Mouse (Mus musculus) forebrain, embryonic 14.5 days (tissue): ENCODE results near the gene Nyap1. TPM values are rescaled to one million over a fixed set of nuclear protein-coding genes. Genes with fewer than 3 reads are reported as not detected.
"Not testable (repeated sequence)": the region's sequence is repeated elsewhere in the genome, so short reads cannot be mapped to it uniquely, and the experiment has no call there.

Experiments
- ATAC-seq: fragments of 200-750 bp; cut with Nextera tagmentation; 2 replicates; pipeline ENCODE4 v1.8.0; 2017; ENCODE audit warnings: mild to moderate bottlenecking, moderate library complexity
- DNase-seq: peaks from one replicate; pipeline ENCODE4 v3.0.0-alpha.2; 2015; ENCODE audit warnings: low spot score
- H3K27ac ChIP-seq: fragments of 300-500 bp; sonication (generic); 2 replicates; pipeline ENCODE4 v1.5.1; 2014; ENCODE audit warnings: low read depth, mild to moderate bottlenecking, control low read depth, low read length, moderate library complexity
- H3K27me3 ChIP-seq: fragments of 300-500 bp; sonication (generic); replicated peaks from 2 replicates; pipeline ENCODE4 v1.6.1; 2014; ENCODE audit warnings: low read length, control low read depth, mixed read lengths; ENCODE audit not compliant: control insufficient read depth, insufficient read depth
- H3K36me3 ChIP-seq: fragments of 300-500 bp; sonication (generic); 2 replicates; pipeline ENCODE4 v1.6.1; 2014; ENCODE audit warnings: low read length, control low read depth; ENCODE audit not compliant: control insufficient read depth, insufficient read depth
- H3K4me1 ChIP-seq: fragments of 300-500 bp; sonication (generic); 2 replicates; pipeline ENCODE4 v1.6.1; 2014; ENCODE audit warnings: antibody characterized with exemption, low read length, control low read depth; ENCODE audit not compliant: control insufficient read depth, insufficient read depth
- H3K4me2 ChIP-seq: fragments of 300-500 bp; sonication (generic); 2 replicates; pipeline ENCODE4 v1.6.1; 2014; ENCODE audit warnings: mild to moderate bottlenecking, control low read depth, low read length
- H3K4me3 ChIP-seq: fragments of 300-500 bp; sonication (generic); 2 replicates; pipeline ENCODE4 v1.5.1; 2014; ENCODE audit warnings: low read depth, low read length, control low read depth
- H3K9ac ChIP-seq: fragments of 300-500 bp; sonication (generic); 2 replicates; pipeline ENCODE4 v1.6.1; 2014; ENCODE audit warnings: mild to moderate bottlenecking, low read length, control low read depth, moderate library complexity
- H3K9me3 ChIP-seq: fragments of 300-500 bp; sonication (generic); replicated peaks from 2 replicates; pipeline ENCODE4 v1.6.1; 2016; ENCODE audit warnings: low read length, control low read depth, mixed read lengths; ENCODE audit not compliant: control insufficient read depth
- whole genome bisulfite sequencing: fragments of 180-500 bp; shearing (Covaris S2); extraction: QIAGEN DNeasy Blood & Tissue Kit; methylation state at CpG from one replicate; pipeline ENCODE4 v1.1.7; 2014; 5-methylcytosine and 5-hydroxymethylcytosine counted together
- polyA plus RNA-seq: library from polyadenylated mRNA; unstranded; fragments of >200 nt; fragmentation: Nextera tagmentation; extraction: Ambion mirVana; gene quantifications from 2 replicates; pipeline ENCODE4 v1.2.1, GENCODE M21; 2014

Gene Nyap1
- polyA plus RNA-seq, 1 experiment from 2014 or later: 13.8 TPM

GRCm38 (mm10) chr5:137756882-137757661 is 15.7 kb upstream of the Nyap1 start:
- H3K36me3 ChIP-seq: peaks cover 37% of the 10 kb centered on the region
- DNase-seq: peak; percentile 93
- peak overlapping the region; percentile 58; the same call in 1 of the 2 replicates for H3K27ac ChIP-seq

GRCm38 (mm10) chr5:137756106-137756505 is 14.7 kb upstream of the Nyap1 start:
- peaks cover 47% of the 10 kb centered on the region for H3K36me3 ChIP-seq
- H3K4me2 ChIP-seq: no peak overlapping the region
- DNase-seq (no peak), ATAC-seq (no peak)
- H3K4me3 ChIP-seq: no peak overlapping the region
- 0 out of 2 replicates have a peak overlapping the region, but pooled peaks have one; percentile 13 for H3K9ac ChIP-seq
- WGBS: 57% methylated on average over 3 of the region's 3 CpGs
- peaks cover 22% of the 10 kb centered on the region for H3K4me1 ChIP-seq
- H3K27me3 ChIP-seq: no peaks in the 10 kb centered on the region
- H3K27ac ChIP-seq: 0 out of 2 replicates have a peak overlapping the region, but pooled peaks have one; percentile 40
- H3K9me3 ChIP-seq: no peaks in the 10 kb centered on the region

More at GRCm38 (mm10) chr5:137756882-137757661, 15.7 kb upstream of the Nyap1 start:
- peaks cover 22% of the 10 kb centered on the region for H3K4me1 ChIP-seq
- H3K9ac ChIP-seq: no peak overlapping the region
- H3K9me3 ChIP-seq: no peaks in the 10 kb centered on the region
- 46% methylated on average over 10 of the region's 10 CpGs for WGBS
- no peaks in the 10 kb centered on the region for H3K27me3 ChIP-seq
- peak; percentile 67 for ATAC-seq
- H3K4me2 ChIP-seq: no peak overlapping the region
- no peak overlapping the region for H3K4me3 ChIP-seq

GRCm38 (mm10) chr5:137755425-137755824 is 14.0 kb upstream of the Nyap1 start:
- H3K27ac ChIP-seq: peak overlapping the region; percentile 40
- 71% methylated on average over 5 of the region's 5 CpGs for WGBS
- ATAC-seq (no peak), DNase-seq (no peak)
- H3K27me3 ChIP-seq: no peaks in the 10 kb centered on the region
- peaks cover 48% of the 10 kb centered on the region for H3K36me3 ChIP-seq
- no peak overlapping the region for H3K4me3 ChIP-seq
- no peak overlapping the region for H3K4me2 ChIP-seq
- H3K4me1 ChIP-seq: peaks cover 22% of the 10 kb centered on the region
- 0 out of 2 replicates have a peak overlapping the region, but pooled peaks have one; percentile 13 for H3K9ac ChIP-seq
- no peaks in the 10 kb centered on the region for H3K9me3 ChIP-seq

- Histone ChIP-seq H3K4me1 (peaks cover 15% of the 10 kb centered on the region), H3K9me3 (no peaks in the 10 kb centered on the region), H3K27ac (no peak overlapping the region), H3K4me3 (no peak overlapping the region), H3K4me2 (no peak overlapping the region), H3K36me3 (peaks cover 37% of the 10 kb centered on the region), H3K9ac (no peak overlapping the region), H3K27me3 (no peaks in the 10 kb centered on the region)
- DNase-seq (no peak), ATAC-seq (no peak)
- WGBS: 86% methylated on average over 12 of the region's 13 CpGs
Observed at GRCm38 (mm10) chr5:137753111-137753832, 11.9 kb upstream of the Nyap1 start.

- H3K27me3 ChIP-seq: no peaks in the 10 kb centered on the region
- no peak overlapping the region for H3K4me2 ChIP-seq
- no peaks in the 10 kb centered on the region for H3K9me3 ChIP-seq
- DNase-seq (no peak), ATAC-seq (no peak)
- H3K27ac ChIP-seq: no peak overlapping the region
- WGBS: 94% methylated on average over 6 of the region's 6 CpGs
- H3K9ac ChIP-seq: no peak overlapping the region
- H3K36me3 ChIP-seq: peaks cover 35% of the 10 kb centered on the region
- H3K4me3 ChIP-seq: no peak overlapping the region
- peaks cover 4% of the 10 kb centered on the region for H3K4me1 ChIP-seq
Observed at GRCm38 (mm10) chr5:137751988-137752387, 10.6 kb upstream of the Nyap1 start.

- no peak for ATAC-seq
- no peak overlapping the region for H3K27ac ChIP-seq
- WGBS: 90% methylated on average over 13 of the region's 13 CpGs
Observed at GRCm38 (mm10) chr5:137751221-137751887, 9.9 kb upstream of the Nyap1 start.

GRCm38 (mm10) chr5:137750212-137750611 is 8.8 kb upstream of the Nyap1 start:
- not testable (repeated sequence) for H3K4me3 ChIP-seq, H3K9ac ChIP-seq, DNase-seq, ATAC-seq, H3K4me2 ChIP-seq, H3K27ac ChIP-seq, H3K9me3 ChIP-seq, H3K27me3 ChIP-seq, H3K4me1 ChIP-seq
- WGBS: 97% methylated on average over 7 of the region's 8 CpGs
- H3K36me3 ChIP-seq: peaks cover 33% of the 10 kb centered on the region

More at GRCm38 (mm10) chr5:137751221-137751887, 9.9 kb upstream of the Nyap1 start:
- H3K4me2 ChIP-seq: no peak overlapping the region
- H3K36me3 ChIP-seq: peaks cover 35% of the 10 kb centered on the region
- peaks cover 4% of the 10 kb centered on the region for H3K4me1 ChIP-seq
- H3K9ac ChIP-seq: no peak overlapping the region
- H3K4me3 ChIP-seq: no peak overlapping the region
- no peaks in the 10 kb centered on the region for H3K27me3 ChIP-seq
- H3K9me3 ChIP-seq: no peaks in the 10 kb centered on the region
- DNase-seq: no peak

GRCm38 (mm10) chr5:137749196-137749836 is 7.9 kb upstream of the Nyap1 start:
- H3K9me3 ChIP-seq: no peaks in the 10 kb centered on the region

More at GRCm38 (mm10) chr5:137749196-137749836, 7.9 kb upstream of the Nyap1 start:
- H3K27me3 ChIP-seq: no peaks in the 10 kb centered on the region
- 80% methylated on average over 6 of the region's 6 CpGs for WGBS
- peak overlapping the region; percentile 99; the same call in 1 of the 2 replicates for H3K4me2 ChIP-seq
- DNase-seq (no peak), ATAC-seq (no peak)
- no peak overlapping the region for H3K27ac ChIP-seq
- H3K4me1 ChIP-seq: peaks cover 7% of the 10 kb centered on the region
- no peak overlapping the region for H3K9ac ChIP-seq
- no peak overlapping the region for H3K4me3 ChIP-seq
- peaks cover 32% of the 10 kb centered on the region for H3K36me3 ChIP-seq
